Mouse (Mus musculus) CH12.LX (cell line): ENCODE data around the gene Fam50a.

Experiments used
- CHD1 ChIP-seq: IDR thresholded peaks from 2 replicates; pipeline ENCODE4 v1.6.1; 2012; ENCODE audit warnings: low read depth, low read length, improper control_type of control experiment, inconsistent platforms
- CTCF ChIP-seq, 2 experiments: IDR thresholded peaks in 1 of 2; conservative IDR thresholded peaks in 1 of 2; 2 replicates each; pipeline ENCODE4 v1.5.1; 2011 to 2012; ENCODE audit warnings: low read depth in 2 of 2, low read length in 2 of 2, improper control_type of control experiment in 1 of 2, inconsistent platforms in 1 of 2, mild to moderate bottlenecking in 1 of 2, moderate library complexity in 1 of 2
- HCFC1 ChIP-seq: IDR thresholded peaks from 2 replicates; pipeline ENCODE4 v1.6.1; 2012; ENCODE audit warnings: low read depth, mild to moderate bottlenecking, inconsistent platforms, low read length, improper control_type of control experiment
- MAX ChIP-seq: IDR thresholded peaks from 2 replicates; pipeline ENCODE4 v1.6.1; 2011; ENCODE audit warnings: low read length, improper control_type of control experiment
- MEF2A ChIP-seq: IDR thresholded peaks from 2 replicates; pipeline ENCODE4 v1.6.1; 2014; ENCODE audit warnings: low read depth, mild to moderate bottlenecking, inconsistent platforms, low read length, improper control_type of control experiment, borderline replicate concordance
- MXI1 ChIP-seq: IDR thresholded peaks from 2 replicates; pipeline ENCODE4 v1.6.1; 2011; ENCODE audit warnings: mild to moderate bottlenecking, low read depth, low read length, improper control_type of control experiment
- POLR2A ChIP-seq: IDR thresholded peaks from 2 replicates; pipeline ENCODE4 v1.6.1; 2011; ENCODE audit warnings: low read depth, mild to moderate bottlenecking, improper control_type of control experiment, low read length
- POLR2AphosphoS2 ChIP-seq: IDR thresholded peaks from 2 replicates; pipeline ENCODE4 v1.6.1; 2011; ENCODE audit warnings: low read depth, low read length, improper control_type of control experiment
- RAD21 ChIP-seq: IDR thresholded peaks from 2 replicates; pipeline ENCODE4 v1.6.1; 2011; ENCODE audit warnings: low read depth, mild to moderate bottlenecking, low read length, improper control_type of control experiment, moderate library complexity
- RCOR1 ChIP-seq: conservative IDR thresholded peaks from 2 replicates; pipeline ENCODE4 v1.6.1; 2012; ENCODE audit warnings: low read depth, mild to moderate bottlenecking, inconsistent platforms, low read length, improper control_type of control experiment
- SIN3A ChIP-seq: IDR thresholded peaks from 2 replicates; pipeline ENCODE4 v1.6.1; 2012; ENCODE audit warnings: low read length, improper control_type of control experiment, inconsistent platforms
- TCF12 ChIP-seq: IDR thresholded peaks from 2 replicates; pipeline ENCODE4 v1.6.1; 2014; ENCODE audit warnings: low read depth, mild to moderate bottlenecking, inconsistent platforms, low read length, improper control_type of control experiment

- no peak for TF ChIP-seq CTCF (conservative IDR thresholded peaks at IDR 0.05 in 1 of 2, IDR thresholded peaks at IDR 0.05 in 1 of 2; ENCODE audit: low read depth in 2 of 2, low read length in 2 of 2)
- no peak for TF ChIP-seq SIN3A
- TF ChIP-seq POLR2A = no peak
- TF ChIP-seq POLR2AphosphoS2 = no peak
- no peak for TF ChIP-seq RAD21
- TF ChIP-seq CHD1 = no peak
- TF ChIP-seq MXI1 = no peak
- no peak for TF ChIP-seq MEF2A
- TF ChIP-seq HCFC1 = no peak
- no peak for TF ChIP-seq MAX
- no peak for TF ChIP-seq RCOR1
- TF ChIP-seq TCF12 = no peak
These were observed 31.6 kb upstream of the Fam50a start for GRCm38 (mm10) chrX:74281041-74281731.
